Mouse (Mus musculus) telencephalon, adult 2 months (tissue): Measurements from ENCODE around the gene Wdr61.
"Not testable (repeated sequence)": the region's sequence is repeated elsewhere in the genome, so short reads cannot be mapped to it uniquely, and the experiment has no call there.

Experiments
- DNase-seq: peaks from one replicate; pipeline ENCODE4 v3.0.0-alpha.2; 2011; ENCODE audit warnings: low read depth, low spot score

The Wdr61 gene

DNA sequence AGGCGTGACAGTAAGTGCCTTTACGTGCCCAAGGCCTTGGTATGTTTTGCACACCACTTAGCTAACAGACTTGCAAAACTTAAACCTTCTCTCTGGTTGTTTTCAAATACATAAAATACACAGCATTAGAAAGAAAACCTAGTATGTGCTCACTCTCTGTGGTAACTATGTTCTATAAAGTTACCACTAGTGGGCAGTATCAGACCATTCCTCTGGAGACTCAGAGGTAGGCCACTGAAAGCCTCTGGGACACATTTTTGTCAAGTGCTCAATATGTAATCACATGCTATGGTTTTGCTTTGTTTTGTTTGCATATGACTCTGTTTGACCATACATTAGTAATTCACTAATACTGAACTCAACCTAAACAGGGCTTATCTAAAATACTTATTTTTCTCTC lies 2.2 kb downstream of the Wdr61 start:
- no peak for DNase-seq

DNA sequence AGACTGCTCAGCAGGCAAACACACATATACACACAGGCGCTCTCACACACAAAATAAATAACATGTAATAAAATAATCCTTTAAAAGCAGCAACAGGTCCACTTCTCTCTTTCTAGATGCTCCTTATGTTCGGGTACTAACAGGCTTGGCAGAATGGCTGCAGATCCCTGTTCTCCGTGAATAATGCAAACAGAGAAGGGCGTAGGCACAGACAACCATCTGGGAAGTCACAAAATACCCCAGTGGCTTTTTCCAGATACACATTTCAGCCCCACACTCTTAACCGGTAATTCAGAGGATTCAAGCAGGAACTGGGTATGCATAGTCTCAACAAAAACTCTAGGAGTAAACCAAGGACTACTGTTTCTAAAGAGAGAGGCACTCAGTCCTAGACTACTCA lies 8.0 kb downstream of the Wdr61 start:
- peak; percentile 55 for DNase-seq

DNA sequence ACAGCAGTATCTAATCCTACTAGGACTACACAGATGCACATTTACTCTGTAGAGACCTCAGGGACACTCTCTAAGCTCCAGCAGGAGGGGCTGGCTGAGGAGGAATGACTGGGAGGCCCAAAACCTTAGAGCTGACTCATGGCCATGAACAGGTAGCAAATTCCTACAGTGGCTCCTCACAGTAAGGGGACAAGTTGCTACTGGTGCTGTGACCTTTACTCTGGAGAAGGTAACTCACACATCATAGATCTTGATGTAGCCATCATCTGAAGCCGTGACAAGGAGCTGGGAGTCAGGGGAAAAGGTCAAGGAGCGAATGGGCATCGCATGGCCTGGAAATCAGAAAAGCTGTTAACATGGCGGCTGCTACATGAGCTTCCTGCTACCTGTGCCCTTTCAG lies 11.7 kb downstream of the Wdr61 start:
- no peak for DNase-seq

DNA sequence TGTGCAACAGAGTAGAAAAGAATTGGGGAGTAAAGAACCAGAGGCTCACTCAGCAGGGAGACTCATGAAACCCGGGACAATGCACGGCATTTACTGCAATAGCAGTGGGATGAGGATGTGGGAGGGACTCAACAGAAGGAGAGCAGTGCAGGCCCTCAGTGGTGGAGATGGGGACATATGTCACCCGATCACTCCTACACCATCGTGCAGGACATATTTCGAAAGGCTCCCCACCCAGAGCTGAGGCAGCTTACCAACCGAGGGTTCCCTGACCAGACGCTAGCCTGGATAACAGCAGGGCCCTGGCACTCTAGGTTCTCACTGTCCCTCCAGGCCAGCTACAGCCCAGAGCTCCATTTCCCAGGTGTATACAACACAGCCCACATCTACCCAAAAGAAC lies 12.2 kb downstream of the Wdr61 start:
- DNase-seq = no peak

DNA sequence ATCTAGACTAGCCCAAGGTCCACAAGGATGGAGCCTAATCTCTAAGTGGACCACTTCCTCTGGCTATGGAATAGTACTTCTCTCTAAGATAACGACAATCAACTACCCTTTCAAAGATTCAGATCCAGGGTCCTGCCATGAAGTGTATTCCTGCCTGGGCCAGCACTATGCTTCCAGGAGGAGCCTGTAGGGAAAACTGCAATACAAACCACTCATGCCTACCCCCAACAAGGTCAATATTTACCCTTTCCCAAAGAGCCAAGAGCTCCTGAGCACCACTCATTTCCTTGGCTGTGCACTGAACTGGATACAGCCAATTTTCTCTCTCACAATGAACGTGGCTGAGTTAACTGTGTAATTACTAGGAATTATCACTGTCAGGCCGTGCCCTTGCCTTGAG lies 16.8 kb downstream of the Wdr61 start:
- no peak for DNase-seq

DNA sequence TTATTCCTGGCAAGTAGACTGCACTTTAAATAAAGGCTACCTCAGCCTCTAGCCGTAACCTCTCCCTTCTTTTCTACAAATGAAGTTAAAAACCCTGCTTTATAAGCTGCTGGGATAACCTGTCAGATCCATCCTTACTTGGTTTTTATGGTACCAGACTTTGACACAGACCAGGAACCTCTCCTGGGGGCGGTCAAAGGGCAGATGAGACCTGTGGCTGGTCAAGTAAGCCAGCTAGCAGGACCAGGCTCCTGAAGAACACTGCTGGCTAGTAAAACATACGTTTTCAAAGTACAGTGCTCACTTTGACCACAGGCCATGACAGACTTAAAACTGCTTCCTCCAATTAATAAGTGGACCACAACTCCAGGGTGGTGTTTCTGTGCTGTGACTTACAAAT lies 18.5 kb downstream of the Wdr61 start:
- no peak for DNase-seq

DNA sequence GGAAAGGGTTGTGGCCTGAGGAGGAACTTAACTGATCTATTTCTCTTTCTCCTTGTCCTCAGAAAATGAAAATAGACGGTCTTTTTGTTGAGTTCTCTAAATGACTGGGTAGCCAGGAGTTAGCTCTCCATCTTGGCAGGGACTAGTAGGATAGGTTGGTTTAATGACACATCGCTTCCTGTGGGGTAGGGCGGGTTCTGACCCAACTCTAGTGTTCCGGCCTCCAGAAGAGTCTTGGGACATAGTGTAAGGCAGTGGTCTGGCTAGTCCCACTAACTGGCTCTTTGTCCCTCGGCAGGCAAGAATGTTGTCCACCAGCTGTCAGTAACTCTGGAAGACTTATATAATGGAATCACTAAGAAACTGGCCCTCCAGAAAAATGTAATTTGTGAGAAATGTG lies 26.2 kb downstream of the Wdr61 start:
- DNase-seq = no peak

DNA sequence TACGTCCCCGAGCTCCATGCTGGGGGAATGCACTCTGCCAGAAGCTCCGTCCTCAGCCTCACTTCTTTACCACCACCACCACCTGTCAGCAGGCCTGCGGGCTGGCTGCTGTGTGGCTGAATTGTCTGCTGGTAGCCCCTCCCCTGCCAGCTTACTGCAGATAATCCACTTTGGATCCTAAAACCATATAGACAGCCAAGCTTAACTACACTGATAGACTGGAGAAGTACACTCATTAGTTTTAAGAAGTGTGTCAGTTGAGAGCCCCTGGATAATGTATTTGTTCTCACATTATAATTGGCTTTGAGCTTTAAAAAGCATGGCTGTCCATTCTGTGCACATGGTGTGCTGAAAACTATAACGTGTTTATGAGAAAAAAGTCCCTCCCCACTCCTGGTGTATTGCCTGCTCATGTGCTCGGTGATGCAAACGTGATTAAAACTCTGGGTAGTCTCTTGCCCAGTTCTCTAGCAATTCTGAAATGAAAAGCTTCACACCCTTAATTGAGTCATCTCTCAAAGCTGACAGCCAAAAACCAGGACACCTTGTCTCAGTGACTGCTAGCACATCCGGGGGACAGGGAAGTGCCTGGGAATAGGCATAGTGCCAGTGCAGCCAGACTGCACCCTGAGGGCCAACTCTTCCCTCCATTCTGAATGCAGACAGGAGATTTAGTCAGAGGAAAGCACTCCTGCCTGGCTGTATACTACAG lies 26.9 kb downstream of the Wdr61 start:
- DNase-seq = no peak

DNA sequence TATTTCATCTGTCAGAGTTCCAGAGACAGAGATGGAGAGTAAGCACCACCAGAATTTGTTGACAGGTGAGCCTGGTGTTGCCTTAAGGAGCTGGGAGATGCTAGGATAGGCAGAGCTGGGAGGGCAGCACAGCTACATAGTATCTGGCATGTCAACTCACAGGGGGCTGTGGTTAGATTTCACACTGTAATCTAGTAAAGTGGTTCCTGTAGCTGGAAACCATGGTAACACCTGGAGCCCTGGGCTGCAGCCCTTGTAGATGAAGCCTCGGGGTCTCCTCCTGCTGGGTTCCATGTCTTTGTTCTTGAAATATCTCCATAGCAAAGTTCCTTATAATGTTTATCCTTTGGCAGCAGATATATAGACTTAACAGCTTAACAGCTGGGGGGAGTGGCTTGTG lies 28.8 kb downstream of the Wdr61 start:
- DNase-seq = no peak

DNA sequence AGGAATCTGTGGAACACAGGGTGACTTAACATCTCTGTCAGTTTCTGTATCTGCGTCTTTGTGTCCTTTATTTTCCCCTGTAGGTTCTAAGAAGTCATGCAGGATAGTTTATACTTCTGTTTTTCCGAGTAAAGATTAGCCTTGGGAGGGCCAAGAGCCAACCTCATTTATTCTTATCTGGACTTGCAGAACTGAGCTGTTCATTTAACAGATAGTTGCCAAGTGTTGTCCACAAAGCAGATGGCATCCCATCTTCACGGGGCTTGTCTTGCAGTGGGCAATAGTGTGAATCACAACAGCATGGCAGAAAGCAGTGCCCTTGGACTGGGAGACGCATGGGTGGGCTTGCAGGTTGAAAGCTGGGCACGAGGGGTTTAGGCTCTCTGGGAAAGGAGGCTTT lies 30.0 kb downstream of the Wdr61 start:
- DNase-seq = no peak

DNA sequence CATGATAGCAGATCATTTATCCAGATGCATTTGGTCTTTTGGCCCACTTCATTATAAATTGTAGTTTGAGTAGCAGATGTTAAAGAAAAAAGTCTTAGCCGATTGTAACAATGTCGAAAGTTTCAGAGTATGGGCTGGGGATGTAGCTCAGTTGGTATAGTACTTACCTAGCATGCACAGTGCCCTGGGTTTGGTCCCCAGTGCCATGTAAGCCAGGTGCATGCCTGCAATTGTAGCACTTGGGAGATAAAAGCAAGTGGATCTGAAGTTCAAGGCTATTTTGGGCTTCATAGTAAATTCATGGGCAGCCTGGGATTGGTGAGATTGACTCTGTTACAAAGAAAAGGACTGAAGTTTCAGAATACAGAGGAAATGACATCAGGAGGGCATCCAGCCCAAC lies 31.7 kb downstream of the Wdr61 start:
- no peak for DNase-seq

DNA sequence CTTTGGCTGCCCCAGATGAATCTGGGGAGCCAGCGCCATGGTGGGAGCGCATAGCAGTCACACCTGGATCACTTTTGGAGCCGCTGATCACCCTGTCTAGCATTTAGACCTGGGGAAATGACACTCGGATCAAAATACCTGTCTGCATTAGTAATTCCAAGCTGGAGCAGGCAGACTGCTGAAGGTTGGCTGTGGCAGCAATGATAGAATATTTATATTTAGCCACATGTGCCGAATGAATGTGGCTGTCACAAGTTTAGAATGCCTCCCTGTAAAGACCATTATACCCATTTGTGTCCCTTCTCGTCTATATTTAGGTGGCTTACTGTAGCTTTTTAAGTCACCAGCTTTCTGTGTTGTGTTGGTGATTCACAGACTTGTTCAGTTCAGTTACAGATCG lies 33.6 kb downstream of the Wdr61 start:
- DNase-seq = no peak

DNA sequence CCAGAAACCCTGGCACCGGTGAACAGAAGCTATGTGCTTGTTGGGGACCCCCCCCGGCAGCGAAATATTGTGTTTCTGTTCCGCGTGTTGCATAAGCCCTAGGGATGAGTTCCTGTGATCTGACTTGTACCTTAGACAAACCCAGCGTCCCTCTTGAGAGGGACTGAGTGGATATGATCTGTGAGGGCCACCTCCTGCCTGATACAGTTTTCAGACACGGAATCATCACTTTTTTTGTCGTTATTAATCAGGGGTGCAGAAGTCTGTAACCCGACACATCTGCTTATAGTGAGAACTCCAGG lies 34.2 kb downstream of the Wdr61 start:
- no peak for DNase-seq

DNA sequence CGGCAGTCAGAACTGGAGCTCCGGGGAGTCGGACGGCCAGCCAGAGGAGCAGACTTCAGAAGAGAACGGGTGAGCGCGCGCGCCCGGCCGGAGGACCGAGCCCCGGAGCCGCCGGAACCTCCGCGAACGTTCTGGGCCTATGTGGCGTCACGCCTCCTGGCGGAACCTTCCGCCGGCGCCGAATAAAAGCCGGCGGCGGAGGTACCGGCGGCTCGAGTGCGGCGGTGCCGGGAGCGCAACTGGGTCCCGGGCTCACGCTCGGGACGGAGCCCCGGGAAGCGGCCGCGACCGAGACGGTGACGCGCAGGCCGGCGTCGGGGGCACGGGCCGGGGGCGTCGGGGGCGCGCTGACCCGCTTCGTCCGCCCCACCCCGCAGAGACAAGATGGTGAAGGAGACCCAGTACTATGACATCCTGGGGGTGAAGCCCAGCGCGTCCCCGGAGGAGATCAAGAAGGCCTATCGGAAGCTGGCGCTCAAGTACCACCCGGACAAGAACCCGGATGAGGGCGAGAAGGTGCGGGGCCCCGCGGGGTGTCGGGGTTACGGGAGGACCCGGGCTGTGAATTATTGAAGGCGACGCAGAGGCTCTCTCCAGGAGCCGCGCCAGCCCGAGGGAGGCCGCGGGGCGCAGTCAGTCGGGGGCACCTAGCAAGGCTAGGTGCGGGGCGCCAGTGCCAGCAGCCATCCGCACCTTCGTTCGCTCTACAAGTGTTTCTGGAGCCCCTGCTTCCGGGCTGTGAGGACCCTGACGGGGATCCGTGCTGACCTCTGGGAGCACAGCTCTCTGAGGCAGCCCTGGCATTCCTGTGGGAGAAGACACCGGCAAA lies 34.8 kb downstream of the Wdr61 start:
- DNase-seq = no peak

DNA sequence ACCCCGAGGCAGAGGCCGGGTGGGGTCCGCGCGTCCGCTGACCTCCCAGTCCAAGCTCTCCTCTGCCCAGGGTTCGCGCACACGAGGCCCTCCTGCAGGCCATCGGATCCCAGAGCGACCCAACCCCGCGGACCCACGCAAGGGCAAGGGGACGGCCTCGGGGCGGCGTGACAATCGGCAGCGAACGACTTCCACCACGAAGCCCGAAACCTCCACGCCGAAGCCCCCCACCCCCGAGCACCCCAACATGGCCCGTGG lies 35.3 kb downstream of the Wdr61 start:
- no peak for DNase-seq

DNA sequence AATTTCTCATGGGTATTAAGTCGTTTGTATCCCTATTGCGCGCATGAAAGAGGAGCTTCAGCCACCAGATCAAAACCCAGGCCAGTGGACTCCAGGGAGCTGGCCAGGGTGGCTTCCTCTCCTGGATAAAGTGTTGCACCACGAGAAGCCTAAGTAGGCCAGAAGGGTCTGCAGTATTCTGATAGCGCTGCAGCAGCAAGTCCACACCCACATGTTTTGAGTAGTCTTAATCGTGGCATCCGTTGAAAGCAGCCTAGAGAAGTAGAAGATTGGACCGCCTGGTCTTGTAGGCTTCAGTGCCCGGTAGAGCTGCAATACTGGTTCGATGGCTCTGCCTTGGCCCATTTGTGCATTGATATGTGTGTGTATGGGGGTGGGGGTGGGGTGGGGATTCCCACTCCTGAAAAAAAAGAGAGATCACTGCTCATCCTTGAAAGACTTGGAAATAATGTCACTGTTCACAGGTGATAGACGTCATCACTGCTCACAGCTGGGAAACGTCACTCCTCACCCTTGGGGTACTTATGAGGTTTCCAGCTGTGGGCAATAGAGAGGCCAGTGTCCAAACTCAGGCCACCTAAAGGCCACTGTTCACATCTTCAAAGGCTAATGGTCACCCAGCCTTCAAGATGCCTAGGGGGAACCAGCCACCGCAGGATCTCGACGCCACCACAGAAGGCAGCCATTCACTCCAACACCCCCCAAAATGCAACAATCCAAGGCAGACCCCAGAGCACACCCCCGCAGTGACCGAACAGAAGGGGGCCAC lies 35.8 kb downstream of the Wdr61 start, which contains the start of gene Dnaja4:
Gene Dnaja4 (plus strand): TSS at position 556 of the 769 bp plus-strand sequence.
- DNase-seq = no peak

DNA sequence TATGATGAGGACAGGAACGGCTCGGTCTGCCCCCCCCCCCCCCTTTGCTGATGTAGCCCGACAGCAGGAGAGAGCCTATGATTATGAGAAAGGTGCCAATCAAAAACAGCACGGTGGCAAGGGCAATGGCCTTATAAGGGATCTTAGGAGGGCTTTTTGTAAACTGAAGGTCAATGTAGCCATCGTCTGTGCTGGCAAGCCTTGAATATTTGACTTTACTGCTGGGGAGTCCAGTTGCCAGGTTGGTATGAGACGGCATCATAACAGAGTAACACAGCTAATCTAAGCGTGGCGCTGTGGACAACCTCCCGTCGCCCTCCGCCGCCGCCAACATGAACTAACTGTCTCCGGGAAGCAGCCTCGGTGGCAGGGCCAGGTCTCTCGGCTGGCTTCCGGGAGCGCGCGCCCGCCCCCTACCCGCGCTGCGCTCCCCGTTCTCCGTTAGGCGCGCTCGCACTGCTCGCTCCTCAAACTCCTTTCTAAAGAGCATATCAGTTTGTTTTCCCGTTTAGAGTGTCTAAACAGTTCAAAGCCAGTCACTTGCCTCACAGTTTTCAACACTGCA lies 43.0 kb downstream of the Wdr61 start:
- DNase-seq = not testable (repeated sequence)

DNA sequence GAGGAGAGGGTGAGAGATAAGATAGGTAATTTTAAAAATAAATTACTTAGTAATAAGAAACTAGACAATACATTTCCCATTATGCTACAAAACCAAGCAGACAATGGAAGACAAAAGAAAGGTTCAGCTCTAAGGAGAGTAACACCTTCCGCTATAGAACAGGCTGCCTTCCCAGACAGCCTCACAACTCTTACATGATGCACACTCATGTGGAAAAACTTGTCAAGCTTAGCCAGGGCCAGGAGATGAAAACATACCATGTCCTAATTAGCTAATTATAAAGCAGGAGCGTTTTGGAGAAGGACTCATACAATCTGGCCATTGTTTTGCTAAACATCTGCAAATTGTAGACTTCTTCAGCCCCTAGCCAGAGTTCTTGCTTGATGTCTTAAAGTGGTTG lies 43.6 kb downstream of the Wdr61 start:
- not testable (repeated sequence) for DNase-seq

DNA sequence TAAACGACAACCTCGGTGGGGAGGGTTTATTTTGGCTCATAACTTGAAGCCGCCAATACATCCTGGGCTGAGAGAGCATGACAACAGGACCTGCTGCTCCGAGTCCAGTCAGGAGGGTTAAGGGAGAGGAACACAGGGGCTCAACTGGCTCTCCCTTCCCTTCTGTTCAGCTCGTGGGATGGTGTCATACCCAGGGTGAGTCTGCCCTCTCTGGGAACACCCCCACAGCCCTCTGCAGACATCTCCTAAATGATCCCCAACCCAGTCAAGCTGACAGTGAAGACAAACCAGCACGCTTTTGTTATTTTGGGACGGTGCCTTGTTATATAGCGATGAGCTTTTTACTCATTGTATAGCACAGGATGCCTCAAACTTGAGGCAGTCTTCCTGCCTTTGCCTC lies 44.9 kb downstream of the Wdr61 start:
- DNase-seq = no peak

DNA sequence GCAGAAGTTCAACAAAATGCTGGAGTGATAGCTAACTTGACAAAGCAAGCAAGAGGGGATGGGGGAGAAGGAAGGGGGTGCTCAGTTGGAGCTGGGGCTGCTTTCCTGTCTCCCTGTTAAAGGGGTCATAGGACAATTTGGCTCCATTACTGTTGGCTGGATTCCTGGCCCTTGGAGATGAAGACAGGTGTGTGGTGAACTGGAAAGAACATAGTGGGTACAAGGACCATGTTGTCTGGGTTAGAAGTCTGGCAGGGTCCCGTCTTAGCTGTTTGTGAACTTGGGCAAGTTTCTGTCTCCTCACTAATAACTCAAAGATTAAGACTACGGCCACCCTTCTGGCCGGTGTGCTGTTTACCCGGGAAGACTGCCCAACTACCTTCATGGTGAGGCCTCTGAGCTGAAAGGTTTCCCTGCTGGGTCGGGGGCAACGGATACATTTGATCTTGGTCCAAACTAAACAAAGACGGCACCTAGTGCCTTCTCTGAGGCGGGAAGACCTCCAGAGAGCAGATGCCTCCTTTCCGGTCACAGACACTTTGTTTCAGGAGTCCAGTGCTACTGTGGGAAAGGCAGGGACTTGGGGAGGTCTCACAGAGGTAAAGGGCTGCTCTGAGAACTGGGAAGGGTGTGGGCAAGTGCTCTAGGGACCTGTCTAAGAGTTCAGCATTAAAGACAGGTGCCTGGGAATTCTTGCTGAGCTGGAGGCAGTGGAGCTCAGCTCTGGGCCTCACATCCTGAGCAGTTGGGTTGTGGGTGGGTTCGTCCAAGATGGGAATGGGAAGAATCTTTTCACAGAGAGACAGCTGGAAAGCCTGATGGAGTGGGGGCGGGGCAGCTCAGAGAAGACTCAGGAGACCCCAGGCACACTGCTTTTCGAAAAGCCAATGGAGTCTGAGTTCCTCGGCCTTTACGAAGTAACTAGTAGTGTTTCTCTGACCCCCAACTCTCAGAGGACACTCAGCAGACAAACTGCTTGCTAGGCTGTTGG lies 46.8 kb downstream of the Wdr61 start:
- no peak for DNase-seq

DNA sequence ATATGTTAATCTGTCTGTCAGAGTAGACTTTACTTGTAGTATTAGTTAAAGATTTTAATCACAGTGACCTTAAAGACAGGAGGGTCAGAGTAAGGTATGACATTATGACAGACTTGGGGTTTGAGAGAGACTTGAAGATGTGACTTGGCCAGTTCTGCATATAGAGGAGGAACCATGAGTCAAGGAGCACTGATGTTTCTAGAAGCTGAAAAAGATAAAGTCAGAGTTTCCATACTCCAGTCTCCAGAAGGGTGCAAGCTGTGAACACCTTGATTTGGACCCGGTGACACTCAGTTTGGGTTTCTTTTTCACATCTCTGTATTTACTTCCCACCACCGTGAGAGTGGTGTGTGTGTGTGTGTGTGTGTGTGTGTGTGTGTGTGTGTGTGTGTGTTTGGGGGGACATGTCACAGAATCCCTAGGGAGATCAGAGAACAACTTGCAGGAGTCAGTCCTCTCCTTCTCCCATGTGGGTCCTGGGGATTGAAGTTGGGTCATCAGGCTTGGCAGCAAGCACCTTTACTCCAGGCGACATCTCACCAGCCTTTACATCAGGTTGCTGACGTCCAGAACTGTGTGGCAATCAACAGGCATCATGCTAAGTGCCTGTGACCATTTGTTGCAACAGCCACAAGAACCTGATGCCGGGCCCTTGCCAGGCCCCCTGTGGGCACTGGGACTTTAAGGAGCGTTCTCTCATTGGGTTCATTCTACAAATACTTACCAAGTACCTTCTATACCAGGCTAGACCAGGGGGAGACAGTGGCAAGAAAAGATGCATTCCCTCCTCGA lies 50.3 kb downstream of the Wdr61 start:
- DNase-seq = no peak
